Mouse (Mus musculus) layer of hippocampus, adult 8-10 months (tissue): ENCODE measurements around the gene March1. TPM values are rescaled to one million over a fixed set of nuclear protein-coding genes. Genes with fewer than 3 reads are reported as not detected.

Source experiments
- DNase-seq, 2 experiments: peaks; one replicate each; pipeline ENCODE4 v3.0.0; 2022; ENCODE audit warnings: low spot score in 2 of 2
- total RNA-seq, 4 experiments: library from RNA; stranded (reverse); gene quantifications; 2 replicates each; pipeline ENCODE4 v1.2.4; 2022

March1 gene
- 10 to 100 TPM; 41.5 to 49.0 (median 45.3) TPM for total RNA-seq

- peak; percentile 79 for DNase-seq
These were observed at the start of gene March1 for GRCm38 (mm10) chr8:65617871-65618751. March1 (plus strand) TSS chr8:65617900.

GRCm38 (mm10) chr8:65586909-65587308 lies 30.8 kb upstream of the March1 start:
- no peak for DNase-seq

GRCm38 (mm10) chr8:65603241-65603640 lies 14.5 kb upstream of the March1 start:
- DNase-seq, result no peak

GRCm38 (mm10) chr8:65609509-65609908 lies 8.2 kb upstream of the March1 start:
- DNase-seq, result no peak

GRCm38 (mm10) chr8:65618966-65619365 lies 1.3 kb downstream of the March1 start:
- DNase-seq, result no peak

- no peak for DNase-seq
These were observed 27.2 kb downstream of the March1 start for GRCm38 (mm10) chr8:65644931-65645330.

- DNase-seq, result no peak
These were observed 27.8 kb downstream of the March1 start for GRCm38 (mm10) chr8:65645502-65645901.

- DNase-seq, result no peak
These were observed 28.2 kb downstream of the March1 start for GRCm38 (mm10) chr8:65645945-65646344.

- no peak for DNase-seq
These were observed 38.2 kb downstream of the March1 start for GRCm38 (mm10) chr8:65655924-65656323.

GRCm38 (mm10) chr8:65661885-65662284 lies 44.2 kb downstream of the March1 start:
- DNase-seq, result no peak

GRCm38 (mm10) chr8:65665786-65666185 lies 48.1 kb downstream of the March1 start:
- no peak for DNase-seq

GRCm38 (mm10) chr8:65743066-65743465 lies 125.4 kb downstream of the March1 start:
- no peak for DNase-seq

GRCm38 (mm10) chr8:65775815-65776214 lies 158.1 kb downstream of the March1 start:
- DNase-seq, result no peak

GRCm38 (mm10) chr8:65781156-65781555 lies 163.5 kb downstream of the March1 start:
- DNase-seq, result no peak

GRCm38 (mm10) chr8:65812971-65813370 lies 195.3 kb downstream of the March1 start:
- no peak for DNase-seq

- DNase-seq, result peak; percentile 26 to 44
These were observed 304.8 kb downstream of the March1 start for GRCm38 (mm10) chr8:65922294-65923019.

GRCm38 (mm10) chr8:65956948-65957347 lies 339.2 kb downstream of the March1 start:
- no peak for DNase-seq

- DNase-seq, result no peak
These were observed 339.8 kb downstream of the March1 start for GRCm38 (mm10) chr8:65957492-65957891.

- no peak for DNase-seq
These were observed 349.0 kb downstream of the March1 start for GRCm38 (mm10) chr8:65966502-65967222.

GRCm38 (mm10) chr8:65967223-65967778 lies 349.6 kb downstream of the March1 start:
- no peak for DNase-seq

GRCm38 (mm10) chr8:65976905-65977304 lies 359.2 kb downstream of the March1 start:
- DNase-seq, result no peak
